Mouse (Mus musculus) ES-E14 (cell line): ENCODE measurements at regions not wholly inside any gene's neighbourhood (a gene's known extent, or its start where the extent isn't known, plus 50 kb on each side); places are given as distances from the start of the nearest gene placed in this dataset.

Source experiments
- CHD2 ChIP-seq: IDR thresholded peaks from 2 replicates; pipeline ENCODE4 v1.6.1; 2014; ENCODE audit warnings: mild to moderate bottlenecking, low read depth, low read length, inconsistent platforms
- HCFC1 ChIP-seq: IDR thresholded peaks from 2 replicates; pipeline ENCODE4 v1.6.1; 2012; ENCODE audit warnings: low read length, inconsistent platforms, borderline replicate concordance; ENCODE audit not compliant: insufficient read depth
- MAFK ChIP-seq: IDR thresholded peaks from 2 replicates; pipeline ENCODE4 v1.6.1; 2014; ENCODE audit warnings: mild to moderate bottlenecking, low read depth, low read length, inconsistent platforms; ENCODE audit not compliant: insufficient read depth
- ZNF384 ChIP-seq: IDR thresholded peaks from 2 replicates; pipeline ENCODE4 v1.6.1; 2012; ENCODE audit warnings: low read depth, low read length, inconsistent platforms

DNA sequence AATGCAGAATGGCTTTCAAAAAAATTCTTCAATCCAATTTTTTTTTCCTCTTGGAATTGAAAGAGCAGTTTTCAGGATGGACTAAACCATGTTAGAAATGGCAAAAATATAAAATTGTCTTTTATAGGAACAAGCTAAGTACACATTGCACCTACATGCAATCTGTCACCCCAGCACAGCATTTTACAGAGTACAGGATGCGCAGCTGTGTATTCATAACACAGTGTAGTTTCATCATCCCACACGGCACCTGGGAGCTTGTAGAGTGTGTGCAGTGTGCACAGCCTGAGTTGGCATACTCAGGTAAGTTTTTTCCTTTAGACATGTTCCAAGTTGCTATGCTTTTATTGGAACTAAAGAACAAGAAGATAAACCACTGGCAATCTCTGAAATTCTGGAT, 974.0 kb downstream of the Stpg2 start:
- no peak for TF ChIP-seq ZNF384
- no peak for TF ChIP-seq MAFK
- TF ChIP-seq HCFC1, result no peak
- no peak for TF ChIP-seq CHD2
